Comparison of ENCODE assay signal across 8 mouse cellular contexts in genomic region chr14:25795561-25796174, GRCm38 (mm10). TPM values are rescaled to one million over a fixed set of nuclear protein-coding genes. Genes with fewer than 3 reads are reported as not detected.
DNase-seq lines count a peak whose midpoint lies in the region; ATAC-seq lines count a peak whose summit lies in the region.

No protein-coding gene starts in this region.

- H3K27ac ChIP-seq in liver, embryonic 12.5 days, result no peak overlapping the region
- peak overlapping the region; percentile 79 for H3K27ac ChIP-seq in embryonic facial prominence, embryonic 15.5 days (replicated peaks)

- no peak overlapping the region for H3K4me3 ChIP-seq in liver, embryonic 12.5 days
- no peak overlapping the region for H3K4me3 ChIP-seq in embryonic facial prominence, embryonic 15.5 days (replicated peaks)

- H3K9ac ChIP-seq in liver, embryonic 12.5 days, result no peak overlapping the region
- H3K9ac ChIP-seq in embryonic facial prominence, embryonic 15.5 days, result no peak overlapping the region

- DNase-seq in liver, result peak; percentile 55
- DNase-seq in heart, postnatal 25 days (ENCODE audit: low spot score), result peak; percentile 74
- DNase-seq in layer of hippocampus, postnatal 10 days (ENCODE audit: low spot score in 2 of 2), result peak; percentile 62 to 70
- DNase-seq in urinary bladder, postnatal 36 days (ENCODE audit: low spot score in 2 of 2), result peak; percentile 52 to 81
- no peak for DNase-seq in thymus, postnatal 36 days

- WGBS in liver, embryonic 12.5 days (ENCODE audit: insufficient replicate concordance), result 29% methylated on average over 10 of the region's 10 CpGs
- 16% methylated on average over 10 of the region's 10 CpGs for WGBS in embryonic facial prominence, embryonic 15.5 days

- H3K27me3 ChIP-seq in liver, embryonic 12.5 days (replicated peaks), result peaks cover 6% of the 10 kb centered on the region
- no peaks in the 10 kb centered on the region for H3K27me3 ChIP-seq in embryonic facial prominence, embryonic 15.5 days

- no peaks in the 10 kb centered on the region for H3K9me3 ChIP-seq in liver, embryonic 12.5 days (replicated peaks)
- H3K9me3 ChIP-seq in embryonic facial prominence, embryonic 15.5 days (replicated peaks), result no peaks in the 10 kb centered on the region

- no peak overlapping the region for H3K4me2 ChIP-seq in liver, embryonic 12.5 days
- 0 out of 2 replicates have a peak overlapping the region, but pooled peaks have one; percentile 6 for H3K4me2 ChIP-seq in embryonic facial prominence, embryonic 15.5 days (replicated peaks)

- intact Hi-C loops in heart, postnatal 25 days (cut with DNase I), result no loop called here

- no peak for ATAC-seq in liver, embryonic 12.5 days
- ATAC-seq in embryonic facial prominence, embryonic 15.5 days (ENCODE audit: insufficient number of reproducible peaks, low FRiP score, low TSS enrichment, low read depth), result peak; percentile 89
- peak; percentile 72 for ATAC-seq in megakaryocyte progenitor cell, adult 5-6 weeks (replicated peaks; ENCODE audit: poor library complexity)

- peaks cover 3% of the 10 kb centered on the region; the same call in 1 of the 2 replicates for H3K4me1 ChIP-seq in liver, embryonic 12.5 days
- H3K4me1 ChIP-seq in embryonic facial prominence, embryonic 15.5 days, result peaks cover 22% of the 10 kb centered on the region

- no peaks in the 10 kb centered on the region for H3K36me3 ChIP-seq in liver, embryonic 12.5 days
- no peaks in the 10 kb centered on the region for H3K36me3 ChIP-seq in embryonic facial prominence, embryonic 15.5 days

RNA-seq across cellular contexts. Expression of gene Zcchc24, which starts 26.8 kb away (rescaled TPM):
- 6.9 and 7.8 TPM in 2 replicates for polyA plus RNA-seq in liver, embryonic 12.5 days (2016; fragmentation: Nextera tagmentation; extraction: Ambion mirVana)
- polyA plus RNA-seq in embryonic facial prominence, embryonic 15.5 days (2015; fragmentation: Nextera tagmentation; extraction: Ambion mirVana), result 34.0 and 35.2 TPM in 2 replicates
- total RNA-seq in heart, postnatal 25 days (2021), result 10 to 100 TPM; 33.3 to 35.7 TPM
- total RNA-seq in layer of hippocampus, postnatal 10 days (2021), result 10 to 100 TPM; 52.0 to 55.7 TPM
- total RNA-seq in megakaryocyte progenitor cell, adult 5-6 weeks (2015), result 1.2 and 1.3 TPM in 2 replicates
- 0.41 and 0.92 TPM in 2 replicates for total RNA-seq in megakaryocyte progenitor cell, adult 5-6 weeks (2017)

RNA-seq across cellular contexts. Expression of gene Anxa11, which starts 46.3 kb away (rescaled TPM):
- polyA plus RNA-seq in liver, embryonic 12.5 days (2016; fragmentation: Nextera tagmentation; extraction: Ambion mirVana), result 10.1 and 10.5 TPM in 2 replicates
- 29.4 and 29.6 TPM in 2 replicates for polyA plus RNA-seq in embryonic facial prominence, embryonic 15.5 days (2015; fragmentation: Nextera tagmentation; extraction: Ambion mirVana)
- 10 to 100 TPM; 72.3 to 80.0 TPM for total RNA-seq in heart, postnatal 25 days (2021)
- 10 to 100 TPM; 16.6 to 17.0 TPM for total RNA-seq in layer of hippocampus, postnatal 10 days (2021)
- total RNA-seq in megakaryocyte progenitor cell, adult 5-6 weeks (2015), result 36.5 and 37.1 TPM in 2 replicates
- 7.3 and 8.1 TPM in 2 replicates for total RNA-seq in megakaryocyte progenitor cell, adult 5-6 weeks (2017)

Comparison
In these comparisons a context has a peak if more than half of its experiments do, and no peak if none do; other contexts are left out.
1. DNase-seq: peak in liver (single experiment), heart, postnatal 25 days (single experiment), layer of hippocampus, postnatal 10 days (2 of 2) and urinary bladder, postnatal 36 days (2 of 2); none in thymus, postnatal 36 days (0 of 2).
2. RNA of gene Zcchc24, which starts 26.8 kb away (total RNA-seq): 52.0 to 55.7 TPM in layer of hippocampus, postnatal 10 days and 33.3 to 35.7 TPM in heart, postnatal 25 days; 0.41 to 1.3 TPM in megakaryocyte progenitor cell, adult 5-6 weeks; every median in the first group is over 10 times any median in the second.